Mouse (Mus musculus) limb, embryonic 15.5 days (tissue): Measurements from ENCODE around the gene Ctnna3. TPM values are rescaled to one million over a fixed set of nuclear protein-coding genes. Genes with fewer than 3 reads are reported as not detected.

Experiments used
- ATAC-seq: fragments of 200-750 bp; cut with Nextera tagmentation; 2 replicates; pipeline ENCODE4 v1.8.0; 2017; ENCODE audit warnings: low read depth, moderate TSS enrichment; ENCODE audit not compliant: insufficient number of reproducible peaks, low FRiP score, low TSS enrichment
- H3K27ac ChIP-seq: fragments of 300-500 bp; sonication (generic); 2 replicates; pipeline ENCODE4 v1.5.1; 2015; ENCODE audit warnings: moderate library complexity, mild to moderate bottlenecking, inconsistent platforms
- H3K27me3 ChIP-seq: fragments of 300-500 bp; sonication (generic); 2 replicates; pipeline ENCODE4 v1.6.1; 2015; ENCODE audit warnings: inconsistent platforms
- H3K36me3 ChIP-seq: fragments of 300-500 bp; sonication (generic); 2 replicates; pipeline ENCODE4 v1.6.1; 2015; ENCODE audit warnings: inconsistent platforms
- H3K4me1 ChIP-seq: fragments of 300-500 bp; sonication (generic); 2 replicates; pipeline ENCODE4 v1.6.1; 2015; ENCODE audit warnings: inconsistent platforms
- H3K4me2 ChIP-seq: fragments of 300-500 bp; sonication (generic); 2 replicates; pipeline ENCODE4 v1.6.1; 2015; ENCODE audit warnings: mild to moderate bottlenecking, inconsistent platforms
- H3K4me3 ChIP-seq: fragments of 300-500 bp; sonication (generic); 2 replicates; pipeline ENCODE4 v1.5.1; 2015; ENCODE audit warnings: mild to moderate bottlenecking, inconsistent platforms
- H3K9ac ChIP-seq: fragments of 300-500 bp; sonication (generic); 2 replicates; pipeline ENCODE4 v1.6.1; 2015; ENCODE audit warnings: inconsistent platforms
- H3K9me3 ChIP-seq: fragments of 300-500 bp; sonication (generic); 2 replicates; pipeline ENCODE4 v1.6.1; 2016; ENCODE audit warnings: inconsistent platforms
- WGBS: fragments of 180-500 bp; shearing (Covaris S2); methylation state at CpG from one replicate; pipeline ENCODE4 v1.1.7; 2015; 5-methylcytosine and 5-hydroxymethylcytosine counted together
- polyA plus RNA-seq: library from polyadenylated mRNA; unstranded; fragments of >200 nt; fragmentation: Nextera tagmentation; extraction: Ambion mirVana; gene quantifications from 2 replicates; pipeline ENCODE4 v1.2.1, GENCODE M21; 2015

The Ctnna3 gene
- polyA plus RNA-seq, 1 experiment from 2014 or later = 0.95 TPM

- Histone ChIP-seq H3K9ac (no peak overlapping the region), H3K36me3 (no peaks in the 10 kb centered on the region), H3K4me2 (no peak overlapping the region), H3K27ac (no peak overlapping the region), H3K4me3 (no peak overlapping the region), H3K27me3 (no peaks in the 10 kb centered on the region), H3K4me1 (0 out of 2 replicates have a peak, but pooled peaks cover 2% of the 10 kb centered on the region), H3K9me3 (no peaks in the 10 kb centered on the region)
- 53% methylated on average over 5 of the region's 5 CpGs for WGBS
- ATAC-seq = no peak
Measured at GRCm38 (mm10) chr10:63978969-63979368, 549.1 kb downstream of the Ctnna3 start.

DNA sequence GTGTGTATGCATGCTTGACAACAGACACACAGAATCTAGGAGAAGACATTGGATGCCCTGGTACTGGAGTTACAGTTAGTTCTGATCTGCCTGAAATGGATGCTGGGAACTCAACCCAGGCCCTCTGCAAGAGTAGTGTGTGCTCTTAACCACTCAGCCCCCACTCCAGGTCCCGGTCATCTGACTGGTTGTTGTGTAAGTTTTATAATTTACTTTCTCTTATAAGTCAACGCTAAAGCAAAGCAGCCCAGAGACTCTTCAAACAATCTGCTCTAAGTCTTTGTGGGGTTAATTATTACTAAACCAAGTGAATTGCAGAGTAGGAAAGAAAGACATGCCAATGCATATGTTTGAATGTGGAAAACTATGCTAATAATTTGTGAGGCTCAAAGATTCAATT lies 549.5 kb downstream of the Ctnna3 start:
- 85% methylated on average over 2 of the region's 2 CpGs for WGBS
- H3K4me2 ChIP-seq = no peak overlapping the region
- no peak for ATAC-seq
- no peaks in the 10 kb centered on the region for H3K9me3 ChIP-seq
- no peaks in the 10 kb centered on the region for H3K27me3 ChIP-seq
- no peak overlapping the region for H3K27ac ChIP-seq
- no peak overlapping the region for H3K9ac ChIP-seq
- H3K4me1 ChIP-seq = 0 out of 2 replicates have a peak, but pooled peaks cover 2% of the 10 kb centered on the region
- H3K4me3 ChIP-seq = no peak overlapping the region
- H3K36me3 ChIP-seq = no peaks in the 10 kb centered on the region

DNA sequence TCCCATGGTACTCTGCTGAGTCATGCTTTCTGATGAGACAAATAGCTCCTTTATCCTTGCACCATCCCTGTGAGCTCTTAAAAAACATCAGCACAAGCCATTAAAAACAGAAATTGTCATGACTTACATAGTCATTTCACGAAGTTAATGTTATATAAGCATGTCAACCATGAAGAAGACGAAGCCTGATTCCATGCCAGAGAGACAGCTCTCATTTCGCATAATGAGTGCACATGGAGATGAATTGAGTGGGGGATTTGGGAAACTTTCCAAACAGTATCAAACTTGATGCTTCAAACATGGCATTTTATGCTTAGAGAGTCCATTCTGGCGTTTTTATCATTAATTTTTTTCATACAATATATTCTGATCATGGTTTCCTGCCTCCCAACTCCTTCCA lies 555.7 kb downstream of the Ctnna3 start:
- Histone ChIP-seq H3K4me3 (no peak overlapping the region), H3K9me3 (no peaks in the 10 kb centered on the region), H3K36me3 (no peaks in the 10 kb centered on the region), H3K27me3 (no peaks in the 10 kb centered on the region), H3K27ac (no peak overlapping the region), H3K4me1 (no peaks in the 10 kb centered on the region), H3K9ac (no peak overlapping the region), H3K4me2 (no peak overlapping the region)
- no peak for ATAC-seq
- WGBS = 71% methylated on average over 4 of the region's 4 CpGs

DNA sequence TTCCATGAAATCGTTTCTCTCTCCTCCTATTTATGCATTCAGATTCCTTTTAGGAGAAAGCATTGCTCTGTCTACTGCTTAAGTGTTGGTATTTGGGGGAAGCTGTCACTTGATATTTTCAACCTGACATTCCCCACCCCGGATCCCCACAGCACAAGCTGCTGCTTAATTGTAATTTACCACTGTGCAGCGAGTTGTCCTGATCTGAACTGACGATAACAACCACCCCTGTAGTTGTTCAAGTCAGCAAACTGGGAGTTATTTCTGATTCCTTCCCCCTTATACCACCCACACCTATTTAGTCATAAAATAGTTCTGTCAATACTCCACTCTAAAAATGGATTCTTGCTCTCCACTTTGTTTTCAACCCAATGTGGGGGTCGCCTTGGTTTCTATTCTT lies 564.4 kb downstream of the Ctnna3 start:
- no peak for ATAC-seq
- no peaks in the 10 kb centered on the region for H3K9me3 ChIP-seq
- H3K27me3 ChIP-seq = no peaks in the 10 kb centered on the region
- no peak overlapping the region for H3K27ac ChIP-seq
- H3K4me2 ChIP-seq = no peak overlapping the region
- 77% methylated on average over 5 of the region's 5 CpGs for WGBS
- no peak overlapping the region for H3K4me3 ChIP-seq
- no peaks in the 10 kb centered on the region for H3K36me3 ChIP-seq
- H3K9ac ChIP-seq = no peak overlapping the region
- H3K4me1 ChIP-seq = no peaks in the 10 kb centered on the region

- 74% methylated on average over 6 of the region's 6 CpGs for WGBS
- no peak overlapping the region for H3K4me3 ChIP-seq
- H3K4me1 ChIP-seq = no peaks in the 10 kb centered on the region
- H3K4me2 ChIP-seq = no peak overlapping the region
- ATAC-seq = no peak
- no peaks in the 10 kb centered on the region for H3K27me3 ChIP-seq
- H3K36me3 ChIP-seq = no peaks in the 10 kb centered on the region
- H3K27ac ChIP-seq = no peak overlapping the region
- no peak overlapping the region for H3K9ac ChIP-seq
- no peaks in the 10 kb centered on the region for H3K9me3 ChIP-seq
Measured at GRCm38 (mm10) chr10:64001531-64001930, 571.6 kb downstream of the Ctnna3 start.

- Histone ChIP-seq H3K27ac (no peak overlapping the region), H3K4me1 (no peaks in the 10 kb centered on the region), H3K4me3 (no peak overlapping the region), H3K4me2 (no peak overlapping the region), H3K9ac (no peak overlapping the region), H3K9me3 (no peaks in the 10 kb centered on the region), H3K27me3 (no peaks in the 10 kb centered on the region), H3K36me3 (no peaks in the 10 kb centered on the region)
- no peak for ATAC-seq
- WGBS = 82% methylated on average over 9 of the region's 9 CpGs
Measured at GRCm38 (mm10) chr10:64001996-64002395, 572.1 kb downstream of the Ctnna3 start.

DNA sequence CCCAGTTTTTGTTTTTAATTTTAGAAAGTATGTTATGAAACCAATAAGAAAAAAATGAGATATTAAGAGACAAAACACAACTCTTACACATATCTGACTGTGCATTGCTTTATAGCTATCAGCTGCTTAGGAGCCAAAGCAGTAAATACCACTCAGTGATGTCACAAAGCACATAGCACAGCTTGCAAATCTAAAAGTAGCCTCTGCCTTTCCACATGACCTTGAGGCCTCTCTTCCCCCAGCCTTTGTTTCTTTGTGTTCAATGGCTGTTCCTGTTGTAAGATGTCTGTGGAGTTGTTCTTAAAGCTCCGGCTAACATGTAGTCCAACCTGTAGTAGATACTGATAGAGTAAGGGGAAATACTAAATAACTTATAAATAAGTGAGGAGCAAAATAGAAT lies 590.4 kb downstream of the Ctnna3 start:
- Histone ChIP-seq H3K9me3 (no peaks in the 10 kb centered on the region), H3K4me2 (no peak overlapping the region), H3K27me3 (no peaks in the 10 kb centered on the region), H3K9ac (no peak overlapping the region), H3K36me3 (no peaks in the 10 kb centered on the region), H3K27ac (no peak overlapping the region), H3K4me3 (no peak overlapping the region), H3K4me1 (no peaks in the 10 kb centered on the region)
- 87% methylated on average over 1 of the region's 1 CpGs for WGBS
- no peak for ATAC-seq

- no peaks in the 10 kb centered on the region for H3K4me1 ChIP-seq
- H3K27ac ChIP-seq = no peak overlapping the region
- H3K4me3 ChIP-seq = no peak overlapping the region
- H3K27me3 ChIP-seq = no peaks in the 10 kb centered on the region
- H3K9me3 ChIP-seq = no peaks in the 10 kb centered on the region
- no peak for ATAC-seq
- no peak overlapping the region for H3K4me2 ChIP-seq
- 90% methylated on average over 6 of the region's 6 CpGs for WGBS
- H3K9ac ChIP-seq = no peak overlapping the region
- H3K36me3 ChIP-seq = no peaks in the 10 kb centered on the region
Measured at GRCm38 (mm10) chr10:64023340-64023739, 593.4 kb downstream of the Ctnna3 start.

DNA sequence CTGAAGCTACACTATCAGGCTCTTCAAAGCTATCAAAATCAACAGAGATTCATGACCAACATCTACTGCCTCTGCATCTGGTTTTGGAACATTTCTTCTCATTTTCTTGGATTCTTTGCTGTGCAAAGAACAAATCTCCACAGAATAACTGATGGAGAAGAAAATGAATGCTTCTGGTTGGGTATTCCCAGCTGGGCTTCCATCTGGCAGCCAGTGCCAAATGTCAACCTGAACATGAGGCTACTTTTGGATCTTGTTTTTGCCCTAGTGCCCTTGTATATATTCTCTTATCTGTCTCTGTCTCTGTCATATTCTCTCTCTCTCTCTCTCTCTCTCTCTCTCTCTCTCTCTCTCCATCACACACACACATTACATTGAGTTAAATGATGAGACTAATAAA lies 601.0 kb downstream of the Ctnna3 start:
- Histone ChIP-seq H3K27ac (no peak overlapping the region), H3K36me3 (no peaks in the 10 kb centered on the region), H3K9ac (no peak overlapping the region), H3K9me3 (no peaks in the 10 kb centered on the region), H3K4me3 (no peak overlapping the region), H3K4me1 (no peaks in the 10 kb centered on the region), H3K4me2 (no peak overlapping the region), H3K27me3 (no peaks in the 10 kb centered on the region)
- no peak for ATAC-seq

DNA sequence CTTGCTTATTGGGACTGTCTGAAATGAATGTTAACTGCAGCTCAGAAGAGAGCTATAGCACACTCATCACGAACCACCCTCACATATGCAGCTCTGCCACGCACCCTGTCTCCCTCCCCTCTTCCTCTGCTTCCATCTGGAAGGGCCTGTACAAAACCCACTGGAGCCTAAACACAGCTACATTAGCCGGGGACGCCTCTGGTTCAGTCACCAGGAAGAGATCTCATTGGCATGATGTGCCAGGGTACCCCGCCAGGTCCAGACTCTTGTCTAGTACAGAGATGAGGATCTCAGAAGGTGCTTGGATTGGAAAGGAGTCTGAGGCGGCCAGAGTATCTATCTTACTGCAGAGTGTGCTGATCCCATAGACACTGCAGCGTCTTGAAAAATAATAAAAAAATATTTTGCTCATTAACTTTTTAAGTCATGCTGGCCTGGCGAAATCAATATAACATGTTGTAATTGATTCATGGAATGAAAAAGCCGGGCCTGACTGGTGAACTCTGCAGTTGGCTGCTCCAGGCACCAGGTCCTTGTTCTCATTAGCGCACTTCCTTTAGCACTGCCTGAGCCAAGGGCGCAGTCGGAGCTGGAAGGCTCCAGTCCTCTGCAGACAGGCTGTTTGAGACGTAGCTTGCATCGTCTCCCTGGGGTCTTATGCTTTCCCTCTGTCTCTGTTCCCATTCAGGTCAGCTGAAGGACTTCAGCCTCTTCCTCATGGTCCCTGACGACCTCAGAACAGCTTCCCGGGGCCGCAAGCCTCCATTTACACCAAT lies 610.0 kb downstream of the Ctnna3 start:
- H3K9me3 ChIP-seq = no peaks in the 10 kb centered on the region
- H3K4me1 ChIP-seq = peaks cover 22% of the 10 kb centered on the region
- 51% methylated on average over 17 of the region's 17 CpGs for WGBS
- no peaks in the 10 kb centered on the region for H3K36me3 ChIP-seq
- no peak overlapping the region for H3K9ac ChIP-seq
- H3K27ac ChIP-seq = peak overlapping the region; percentile 63
- ATAC-seq = peak; percentile 69; the same call in 1 of the 2 replicates
- no peaks in the 10 kb centered on the region for H3K27me3 ChIP-seq
- H3K4me2 ChIP-seq = 0 out of 2 replicates have a peak overlapping the region, but pooled peaks have one; percentile 12
- no peak overlapping the region for H3K4me3 ChIP-seq

DNA sequence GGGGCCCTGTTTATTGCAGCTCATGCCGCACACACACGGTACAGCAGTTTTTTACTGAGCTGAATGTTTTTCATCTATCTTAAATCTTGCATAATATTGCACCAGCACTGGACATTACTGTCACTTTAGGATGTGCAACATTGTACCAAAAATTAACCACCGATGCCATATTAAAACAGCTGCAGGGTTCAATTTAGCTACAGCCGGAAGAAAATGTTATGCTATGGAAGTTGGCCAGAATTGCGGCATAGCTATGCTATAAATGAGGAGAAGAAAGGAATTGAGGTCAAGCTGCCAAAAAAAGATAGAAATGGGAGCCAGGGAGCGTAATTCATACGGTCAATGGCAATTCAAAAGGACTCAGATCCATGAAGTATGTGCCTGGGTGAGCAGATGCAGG lies 611.3 kb downstream of the Ctnna3 start:
- Histone ChIP-seq H3K9me3 (no peaks in the 10 kb centered on the region), H3K27me3 (no peaks in the 10 kb centered on the region), H3K9ac (no peak overlapping the region), H3K36me3 (no peaks in the 10 kb centered on the region), H3K27ac (no peak overlapping the region), H3K4me2 (no peak overlapping the region), H3K4me3 (no peak overlapping the region), H3K4me1 (peaks cover 22% of the 10 kb centered on the region)
- ATAC-seq = no peak
- 33% methylated on average over 7 of the region's 7 CpGs for WGBS

GRCm38 (mm10) chr10:64041892-64042291 lies 612.0 kb downstream of the Ctnna3 start:
- no peak overlapping the region for H3K4me3 ChIP-seq
- H3K4me2 ChIP-seq = no peak overlapping the region
- WGBS = 83% methylated on average over 11 of the region's 11 CpGs
- no peak for ATAC-seq
- H3K4me1 ChIP-seq = peaks cover 22% of the 10 kb centered on the region
- H3K27me3 ChIP-seq = no peaks in the 10 kb centered on the region
- H3K27ac ChIP-seq = no peak overlapping the region
- no peak overlapping the region for H3K9ac ChIP-seq
- no peaks in the 10 kb centered on the region for H3K36me3 ChIP-seq
- no peaks in the 10 kb centered on the region for H3K9me3 ChIP-seq

DNA sequence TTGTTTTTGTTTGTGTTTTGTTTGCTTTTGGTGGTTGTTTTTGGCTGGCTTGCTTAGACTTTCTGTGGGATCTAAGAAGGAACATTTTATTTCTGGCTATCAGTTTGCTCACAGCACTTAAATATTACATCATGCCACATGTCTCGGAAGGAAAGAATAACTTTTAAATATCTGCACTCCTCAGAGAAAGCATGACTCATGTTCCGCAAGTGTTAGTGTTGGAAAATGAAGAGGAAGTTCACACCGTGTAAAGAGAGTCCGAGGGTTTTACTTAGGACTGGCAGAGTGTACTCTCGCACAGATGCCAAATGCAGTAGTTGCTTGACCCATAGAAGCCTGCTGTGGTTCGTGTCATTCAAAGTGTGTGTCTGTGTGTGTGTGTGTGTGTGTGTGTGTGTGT lies 619.3 kb downstream of the Ctnna3 start:
- ATAC-seq = no peak
- Histone ChIP-seq H3K9me3 (no peaks in the 10 kb centered on the region), H3K9ac (no peak overlapping the region), H3K27ac (no peak overlapping the region), H3K4me3 (no peak overlapping the region), H3K36me3 (no peaks in the 10 kb centered on the region), H3K4me2 (no peak overlapping the region), H3K4me1 (no peaks in the 10 kb centered on the region), H3K27me3 (no peaks in the 10 kb centered on the region)
- 43% methylated on average over 6 of the region's 6 CpGs for WGBS
